In the genomic region with DNA sequence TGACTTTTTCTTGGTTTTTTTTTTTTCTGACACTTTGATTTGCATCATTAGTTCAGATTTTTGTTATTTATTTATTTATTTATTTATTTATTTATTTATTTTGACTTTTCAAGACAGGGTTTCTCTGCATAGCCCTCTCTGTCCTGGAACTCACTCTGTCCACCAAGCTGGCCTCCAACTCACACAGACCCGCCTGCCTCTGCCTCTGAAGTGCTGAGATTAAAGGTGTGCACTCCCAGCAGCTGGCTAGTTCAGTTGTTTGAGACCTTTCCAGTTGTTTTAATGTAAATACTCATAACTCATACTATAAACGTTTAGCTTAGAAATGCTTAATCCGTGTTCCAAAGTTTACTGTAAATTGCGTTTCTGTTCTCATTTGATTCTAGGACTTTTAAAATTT, we compare ENCODE assay signal across 34 mouse cellular contexts.
"Had no signal": no experiment of that assay in that cellular context is flagged by ENCODE, and none has a peak within 500 bp of the region (broad histone marks: within the 10 kb centered on the region; RNA-seq: fewer than 3 reads in every experiment).

No protein-coding gene starts in this region.

- H3K4me1 ChIP-seq: heart, embryonic 12.5 days; heart, embryonic 13.5 days; heart, embryonic 15.5 days; hindbrain, embryonic 10.5 days; hindbrain, embryonic 12.5 days; hindbrain, embryonic 13.5 days; hindbrain, embryonic 15.5 days; intestine, embryonic 15.5 days; kidney, embryonic 15.5 days had no signal

- H3K9me3 ChIP-seq: heart, embryonic 12.5 days; heart, embryonic 13.5 days; heart, embryonic 15.5 days; hindbrain, embryonic 12.5 days; hindbrain, embryonic 13.5 days; hindbrain, embryonic 15.5 days; intestine, embryonic 15.5 days had no signal

- DNase-seq: heart, postnatal 10 days; heart, postnatal 14 days; heart, postnatal 36 days; heart, postnatal 4 days; kidney, adult 11 months; kidney, adult 18-20 months; kidney, adult 2 months; kidney, adult 8-10 months; kidney, adult 9 months; kidney, postnatal 10 days; kidney, postnatal 14 days; kidney, postnatal 25 days; kidney, postnatal 36 days; kidney, postnatal 4 days; layer of hippocampus, adult 9-11 months; layer of hippocampus, postnatal 36 days had no signal

- ATAC-seq: hindbrain, embryonic 16.5 days; hindbrain, postnatal 0 days; inflammation-experienced regulatory T-cells, adult 6 months; intestine, embryonic 15.5 days; intestine, embryonic 16.5 days; intestine, postnatal 0 days had no signal

- H3K36me3 ChIP-seq: heart, embryonic 12.5 days; heart, embryonic 13.5 days; heart, embryonic 15.5 days; hindbrain, embryonic 10.5 days; hindbrain, embryonic 12.5 days; hindbrain, embryonic 13.5 days; hindbrain, embryonic 15.5 days; intestine, embryonic 15.5 days; kidney, embryonic 15.5 days had no signal

- H3K9ac ChIP-seq: heart, embryonic 12.5 days; heart, embryonic 13.5 days; heart, embryonic 15.5 days; hindbrain, embryonic 12.5 days; hindbrain, embryonic 13.5 days; hindbrain, embryonic 14.5 days; hindbrain, embryonic 15.5 days; intestine, embryonic 15.5 days; kidney, embryonic 15.5 days had no signal

- H3K27me3 ChIP-seq: heart, embryonic 12.5 days; heart, embryonic 13.5 days; heart, embryonic 15.5 days; hindbrain, embryonic 12.5 days; hindbrain, embryonic 13.5 days; hindbrain, embryonic 15.5 days; intestine, embryonic 15.5 days; kidney, embryonic 15.5 days had no signal

- H3K27ac ChIP-seq: heart, embryonic 13.5 days; heart, embryonic 15.5 days; hindbrain, embryonic 10.5 days; hindbrain, embryonic 12.5 days; hindbrain, embryonic 13.5 days; hindbrain, embryonic 14.5 days; hindbrain, embryonic 15.5 days; hindbrain, postnatal 0 days; intestine, embryonic 15.5 days; kidney, embryonic 15.5 days; kidney, postnatal 0 days; layer of hippocampus, adult 2 months had no signal

- H3K4me3 ChIP-seq: heart, embryonic 12.5 days; heart, embryonic 13.5 days; heart, embryonic 15.5 days; hindbrain, embryonic 10.5 days; hindbrain, embryonic 12.5 days; hindbrain, embryonic 13.5 days; hindbrain, embryonic 15.5 days; intestine, embryonic 15.5 days; kidney, embryonic 15.5 days; layer of hippocampus, adult 2 months had no signal

- H3K4me2 ChIP-seq: heart, embryonic 11.5 days; heart, embryonic 12.5 days; heart, embryonic 13.5 days; heart, embryonic 15.5 days; hindbrain, embryonic 12.5 days; hindbrain, embryonic 13.5 days; hindbrain, embryonic 14.5 days; hindbrain, embryonic 15.5 days; intestine, embryonic 15.5 days; kidney, embryonic 15.5 days had no signal
